Mouse (Mus musculus): Measurements from ENCODE around the gene Ppp3cb.

DNA sequence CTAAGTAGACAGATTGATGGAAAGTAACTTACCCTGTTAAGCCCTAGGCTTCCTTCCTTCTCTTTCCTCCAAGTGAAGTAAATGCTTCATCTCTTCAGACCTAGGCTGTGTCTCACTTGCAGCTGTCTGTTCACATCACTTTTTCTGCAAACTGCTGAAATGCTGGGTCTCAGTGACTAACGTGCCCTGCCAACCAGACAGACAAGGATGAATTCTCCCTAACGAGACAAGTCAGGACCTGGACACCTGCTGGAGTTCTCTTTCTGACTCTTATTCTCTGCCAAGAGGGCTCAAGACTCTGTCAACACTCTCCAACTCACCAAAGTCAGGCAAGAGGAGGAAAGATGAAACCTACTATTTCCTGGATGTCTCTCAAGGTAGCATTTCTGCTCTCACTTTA, 49.8 kb downstream of the Ppp3cb start, which contains the start of gene Mss51:
- TF ChIP-seq USF1 (IDR thresholded peaks at IDR 0.05; ENCODE audit: low read depth), result no peak
- TF ChIP-seq POLR2AphosphoS2 (IDR thresholded peaks at IDR 0.05; ENCODE audit: insufficient read length, low read depth), result no peak
- no peak for TF ChIP-seq E2F4 (IDR thresholded peaks at IDR 0.05; ENCODE audit: insufficient read depth)
- TF ChIP-seq POLR2A (IDR thresholded peaks at IDR 0.05; ENCODE audit: insufficient read length, low read depth), result no peak
- TF ChIP-seq MAX (IDR thresholded peaks at IDR 0.05; ENCODE audit: low read depth), result no peak

Data from myocyte (in vitro differentiated cells).